Mouse (Mus musculus): Measurements from ENCODE around the gene Nyap1.

GRCm38 (mm10) chr5:137690531-137690930, 50.9 kb downstream of the Nyap1 start:
- no peak for TF ChIP-seq GATA1 (IDR thresholded peaks at IDR 0.05; ENCODE audit: low read length)
- TF ChIP-seq TAL1 (IDR thresholded peaks at IDR 0.05; ENCODE audit: low read length) = no peak

All from erythroblast, embryonic 14.5 days (primary cell).